Mouse (Mus musculus) left cerebral cortex, postnatal 25 days (tissue): ENCODE data around the gene Scaf1. TPM values are rescaled to one million over a fixed set of nuclear protein-coding genes. Genes with fewer than 3 reads are reported as not detected.

Experiments
- DNase-seq, 2 experiments: peaks; one replicate each; pipeline ENCODE4 v3.0.0; 2022; ENCODE audit warnings: low spot score in 2 of 2, mixed read lengths in 1 of 2
- intact Hi-C: fragments of 180-260 bp; cut with DNase I; formaldehyde crosslinking; loops from one replicate; pipeline ENCODE4 v1.15.1; 2025
- total RNA-seq, 2 experiments: library from RNA; stranded (reverse); gene quantifications; 2 replicates each; pipeline ENCODE4 v1.2.3; 2021

Scaf1 gene
- total RNA-seq, result 100 to 1,000 TPM; 161 to 163 TPM

DNA sequence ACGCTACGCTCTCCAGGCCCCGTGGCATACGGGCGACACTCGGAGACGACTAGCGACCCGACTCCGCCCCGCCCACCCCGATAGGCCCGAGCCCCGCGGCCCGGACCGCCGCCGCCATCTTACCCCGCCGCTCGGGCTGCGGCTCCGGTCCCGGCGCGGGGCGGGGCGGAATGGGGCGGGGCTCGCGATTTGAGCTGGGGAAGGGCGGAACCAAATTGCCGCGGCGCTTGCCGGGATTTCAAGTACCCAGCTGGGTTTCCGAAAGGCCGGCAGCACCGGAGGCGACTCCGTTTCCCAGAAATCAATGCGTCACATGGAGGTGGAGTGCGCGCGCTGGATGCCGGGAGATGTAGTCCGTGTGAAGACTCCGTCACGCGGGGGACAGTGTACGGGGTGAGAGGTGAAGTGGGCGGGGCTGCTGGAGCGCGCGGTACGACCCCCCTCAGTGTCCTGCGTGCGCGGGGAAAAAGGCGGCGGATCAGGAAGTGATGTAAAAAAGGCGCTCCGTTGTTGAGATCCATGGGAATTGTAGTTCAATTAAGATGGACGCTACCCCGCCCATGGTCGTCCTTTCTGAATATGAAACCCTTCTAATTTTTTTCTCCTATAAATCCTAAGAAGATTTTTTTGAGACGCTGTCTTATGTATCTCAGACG lies at the start of gene Scaf1:
Scaf1 (minus strand) TSS at position 407 of the 656 bp plus-strand sequence.
- peak; percentile 100 for DNase-seq
- intact Hi-C loops, result loop anchor here (2.0 kb wide), 1 partner anchor 17 kb away; the partner anchor contains the start of gene Bcl2l12

DNA sequence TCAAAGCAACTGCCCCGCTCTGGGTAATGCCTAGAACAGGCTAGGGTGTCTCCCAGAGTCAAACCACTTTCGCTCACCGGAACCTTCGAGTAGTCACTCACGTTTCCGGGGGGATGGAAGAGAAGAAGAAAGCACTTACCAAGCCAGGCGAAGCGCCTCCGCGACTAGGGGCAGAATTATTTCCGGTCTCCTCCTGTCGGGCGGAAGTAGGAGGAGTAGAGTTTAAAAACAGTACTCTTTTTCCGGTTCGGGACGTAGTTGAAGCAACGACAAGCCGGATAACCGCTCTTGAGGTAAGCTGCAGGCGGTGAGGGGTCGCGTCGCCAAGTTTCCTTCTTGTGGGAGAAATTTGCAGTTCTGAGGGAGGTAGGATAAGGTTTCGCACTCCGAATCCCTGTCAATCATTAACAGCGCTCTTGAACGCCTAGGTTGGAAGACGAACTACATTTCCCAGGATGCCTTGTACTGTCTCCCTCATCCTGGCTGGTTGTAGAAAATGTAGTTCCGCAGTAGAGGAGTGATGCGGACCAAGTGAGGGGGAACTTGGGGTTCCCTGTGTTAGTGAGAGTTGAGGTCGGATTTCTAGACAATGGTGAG lies 46.2 kb upstream of the Scaf1 start, which contains the start of the genes Nosip and Prrg2:
Nosip (plus strand) TSS at position 191 of the 597 bp plus-strand sequence.
Prrg2 (minus strand) TSS at position 439 of the 597 bp plus-strand sequence.
- intact Hi-C loops, result no loop called here
- DNase-seq, result peak; percentile 94 to 98

DNA sequence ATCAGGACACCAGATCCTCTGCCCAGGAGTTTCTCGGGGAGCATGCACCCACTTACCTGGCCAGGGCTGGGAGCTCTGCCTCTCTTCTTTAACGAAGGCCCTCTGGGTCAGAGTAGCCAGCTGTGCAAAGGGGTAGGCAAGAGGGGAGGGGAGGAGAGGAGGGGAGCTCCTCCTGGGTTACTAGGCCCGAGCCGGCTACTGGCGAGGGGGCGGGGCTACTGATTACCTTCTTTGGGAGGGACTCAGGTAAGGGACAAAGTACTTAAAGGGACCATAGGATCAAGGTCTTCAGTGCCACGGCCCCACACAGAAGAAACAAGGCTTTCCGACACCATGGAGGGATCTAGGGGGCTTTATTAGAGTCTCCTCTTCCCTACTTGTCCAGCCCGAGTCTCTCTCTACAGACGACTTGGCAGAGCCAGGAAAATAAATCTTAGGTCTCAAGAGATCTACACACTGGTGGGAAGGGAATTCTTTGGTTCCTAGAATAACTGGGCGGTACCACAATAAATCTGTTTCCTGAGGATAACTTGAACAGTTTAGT lies 45.4 kb upstream of the Scaf1 start:
- intact Hi-C loops, result no loop called here
- DNase-seq, result no peak

DNA sequence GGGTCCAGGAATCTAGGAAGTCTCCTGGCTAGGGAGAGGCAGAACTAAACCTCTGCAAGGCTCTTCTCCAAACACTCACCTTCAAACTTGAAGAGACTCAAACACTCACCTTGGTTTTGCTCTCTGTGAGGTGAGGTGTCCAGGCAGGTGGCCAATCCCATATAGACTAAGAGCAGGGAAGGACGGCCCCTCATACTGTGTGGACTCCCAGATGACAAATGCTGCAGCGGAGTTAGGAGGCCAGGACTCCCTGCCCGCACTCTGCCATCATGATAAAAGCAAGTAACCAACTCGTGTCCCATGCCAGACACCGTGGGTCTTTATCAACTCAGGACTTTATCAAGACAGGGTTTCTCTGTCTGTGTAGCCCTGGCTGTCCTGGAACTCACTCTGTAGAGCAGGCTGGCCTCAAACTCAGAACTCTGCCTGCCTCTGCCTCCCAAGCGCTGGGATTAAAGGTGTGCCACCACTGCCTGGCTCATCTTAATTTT lies 44.5 kb upstream of the Scaf1 start:
- DNase-seq, result no peak
- intact Hi-C loops, result no loop called here

DNA sequence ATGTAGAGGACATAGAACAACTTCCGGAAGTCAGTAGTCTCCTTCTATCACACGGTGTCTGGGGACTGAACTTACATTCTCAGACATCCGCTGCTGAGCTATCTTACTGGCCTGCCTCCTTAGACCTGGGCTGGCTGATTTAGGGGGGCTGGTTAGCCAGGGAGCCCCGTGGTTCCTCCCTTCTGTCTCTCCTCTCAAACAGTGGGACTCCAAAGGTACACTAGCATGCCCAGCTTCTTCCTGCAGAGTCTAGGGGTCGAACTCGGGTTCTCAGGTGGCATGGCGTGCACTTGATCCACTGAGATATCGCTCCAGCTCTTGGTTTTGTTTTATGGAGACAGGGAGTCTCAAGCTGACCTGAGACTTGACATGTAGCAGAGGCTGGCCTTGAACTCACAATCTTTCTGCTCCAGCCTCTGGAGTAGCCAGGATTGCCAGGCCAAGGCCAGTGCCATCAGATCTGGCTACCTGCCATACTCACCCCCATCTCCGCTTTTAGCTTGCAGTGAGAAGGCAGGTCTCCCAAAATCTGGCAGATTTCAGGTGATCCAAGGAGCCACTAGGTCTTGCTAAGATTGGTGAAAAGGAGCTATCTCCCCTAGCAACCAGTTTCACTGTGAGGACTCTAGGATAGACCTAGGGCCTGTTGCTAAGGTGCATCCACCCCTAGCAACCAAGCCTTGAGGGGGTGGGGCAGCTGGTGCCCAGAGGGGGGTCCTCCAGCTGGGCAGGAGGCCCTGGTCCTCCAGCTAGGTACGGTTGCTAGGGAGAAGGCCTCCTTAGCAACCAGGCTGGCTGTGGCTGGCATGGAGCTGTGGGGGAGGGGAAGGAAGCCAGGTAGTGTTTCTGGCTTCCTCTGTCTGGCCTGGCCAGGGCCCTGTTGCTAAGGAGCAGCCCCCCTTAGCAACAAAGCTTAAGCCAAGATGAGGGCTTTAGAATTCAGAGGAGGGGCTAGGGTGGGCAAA lies 42.7 kb upstream of the Scaf1 start:
- DNase-seq, result peak in 1 of 2 experiments; percentile 44
- intact Hi-C loops, result no loop called here

DNA sequence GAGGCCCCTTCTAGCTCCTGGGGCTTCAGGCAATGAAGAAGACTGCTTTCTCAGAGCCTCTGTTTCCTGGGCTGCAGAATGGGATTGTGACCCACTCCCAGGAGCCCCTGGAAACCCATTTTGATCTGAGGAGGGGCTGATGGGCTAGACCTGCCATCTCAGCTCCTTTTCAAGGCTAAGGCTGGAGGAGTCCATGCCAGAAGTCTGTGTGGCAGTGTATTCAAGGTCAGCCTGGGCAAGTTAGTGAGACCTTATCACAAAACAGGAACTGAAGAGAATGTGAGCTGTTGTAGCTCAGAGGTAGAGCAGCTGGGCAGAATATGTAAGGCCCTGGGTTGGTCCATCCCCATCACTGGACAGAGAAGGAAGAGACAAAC lies 40.8 kb upstream of the Scaf1 start:
- no peak for DNase-seq
- intact Hi-C loops, result no loop called here

DNA sequence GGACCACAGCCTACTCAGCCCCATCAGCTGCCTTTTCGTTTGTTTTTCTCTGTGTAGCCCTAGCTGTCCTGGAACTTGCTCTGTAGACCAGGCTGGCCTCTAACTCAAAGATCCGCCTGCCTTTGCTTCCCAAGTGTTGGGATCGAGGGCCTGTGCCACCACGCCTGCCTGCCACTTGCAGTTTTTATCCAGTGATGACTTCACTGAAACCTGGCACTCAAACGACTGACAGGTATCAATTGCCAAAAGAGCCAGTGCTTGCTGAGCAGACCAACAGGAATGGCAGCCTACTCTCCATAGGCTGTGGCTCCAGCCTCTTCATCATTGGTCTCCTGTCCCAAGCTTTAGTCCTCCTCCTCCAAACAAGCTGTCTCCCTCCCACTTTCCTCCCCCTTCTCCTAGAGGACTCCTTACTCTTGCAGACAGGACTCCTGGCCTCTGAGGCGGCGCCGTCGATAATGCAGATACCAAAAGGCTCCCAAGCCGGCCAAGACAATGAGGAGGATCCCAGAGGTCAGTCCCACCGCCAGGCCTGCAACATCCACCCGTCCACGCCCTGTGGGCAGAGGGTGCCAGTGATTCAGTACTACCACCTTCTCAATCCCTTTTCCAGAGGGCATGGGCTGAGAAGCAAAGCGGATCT lies 40.3 kb upstream of the Scaf1 start:
- intact Hi-C loops, result no loop called here
- DNase-seq, result no peak

DNA sequence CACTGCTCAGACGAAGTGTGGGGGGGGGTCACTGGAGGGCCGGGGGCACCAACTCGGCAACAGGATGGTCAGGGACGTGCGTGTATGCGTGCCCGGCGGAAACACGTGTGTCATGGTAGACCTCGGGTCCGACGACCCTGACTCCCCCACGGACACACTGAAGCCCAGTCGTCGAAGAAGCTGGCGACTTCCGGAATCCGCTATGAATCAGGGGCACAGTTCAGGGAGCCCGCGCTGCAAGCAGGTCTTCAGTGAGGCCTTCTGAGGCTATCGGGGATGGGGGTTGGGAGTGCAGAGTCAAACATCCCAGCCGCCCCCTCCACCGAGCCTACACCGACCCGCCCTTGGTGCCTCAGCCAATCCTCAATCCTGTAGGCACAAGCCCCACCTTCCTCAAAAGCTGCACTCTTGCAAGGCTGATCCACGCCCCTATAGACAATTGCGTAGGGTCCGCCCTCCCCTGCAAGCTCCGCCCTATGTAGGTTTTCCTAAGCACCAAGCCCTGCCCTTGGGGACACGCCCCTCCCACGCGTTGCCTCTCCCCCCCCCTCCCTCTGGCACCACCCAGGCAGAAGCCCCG lies 37.9 kb upstream of the Scaf1 start:
- peak; percentile 88 to 98 for DNase-seq
- intact Hi-C loops, result loop anchor here (1.0 kb wide), 1 partner anchor 37 kb away; the partner anchor contains the start of gene Rras

DNA sequence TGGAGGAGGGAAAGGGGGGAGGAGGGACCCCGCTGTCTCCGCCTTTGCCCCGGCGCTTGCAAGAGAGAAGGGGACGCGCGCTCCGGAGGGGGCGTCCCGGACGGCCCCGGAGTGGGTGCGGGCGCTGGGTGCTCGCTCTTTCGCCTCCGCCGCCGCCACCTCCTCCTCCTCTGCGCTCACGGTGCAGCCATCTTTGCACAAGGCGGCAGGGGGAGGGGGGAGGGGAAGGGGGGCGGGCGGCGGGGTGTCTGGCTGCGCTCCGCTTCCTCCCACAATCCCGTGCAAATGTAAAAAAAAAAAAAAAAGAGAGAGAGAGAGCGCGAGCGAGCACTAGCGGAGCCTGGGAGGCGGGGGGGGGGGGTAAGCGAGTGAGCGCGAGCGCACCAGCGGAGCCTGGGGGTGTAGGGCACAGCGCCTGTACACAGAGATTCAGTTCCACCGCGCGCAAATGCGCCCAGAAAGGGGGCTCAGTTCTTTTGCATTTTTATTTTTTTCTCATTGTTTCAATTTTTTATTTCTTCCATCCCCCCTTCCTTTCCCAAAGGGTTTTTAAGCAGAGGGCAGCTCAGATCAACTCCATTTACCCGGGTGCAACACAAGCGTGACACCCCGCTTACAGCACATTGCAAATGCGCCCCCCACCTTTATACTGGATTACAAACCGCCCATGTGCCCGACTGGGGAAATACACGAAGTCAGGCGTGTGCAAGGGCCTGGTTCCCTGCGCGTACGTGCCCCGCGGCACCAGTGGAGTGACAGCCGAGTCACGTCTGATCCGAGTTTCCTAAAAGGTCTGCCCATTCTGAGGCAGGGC lies 37.2 kb upstream of the Scaf1 start:
- peak; percentile 69 to 73 for DNase-seq
- intact Hi-C loops, result loop anchor here (1.0 kb wide), 1 partner anchor 36 kb away; the partner anchor contains the start of gene Rras

DNA sequence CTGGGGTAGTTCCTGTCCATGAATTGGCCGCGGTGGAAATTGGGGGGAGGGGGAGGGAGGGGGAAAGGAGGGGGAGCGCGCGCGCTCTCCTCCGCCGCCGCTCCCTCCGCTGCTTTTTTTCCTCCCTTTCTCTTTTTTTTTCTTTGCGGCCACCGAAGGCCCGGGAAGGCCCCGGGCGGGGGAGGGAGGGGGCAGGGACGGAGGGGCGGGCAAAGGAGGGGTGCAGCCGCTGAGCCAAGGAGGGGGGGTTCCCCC lies 36.6 kb upstream of the Scaf1 start, which contains the start of gene Prr12:
Prr12 (minus strand) TSS at position 20 of the 255 bp plus-strand sequence.
- no peak for DNase-seq
- intact Hi-C loops, result loop anchor here (1.0 kb wide), 1 partner anchor 35 kb away; the partner anchor contains the start of gene Rras

DNA sequence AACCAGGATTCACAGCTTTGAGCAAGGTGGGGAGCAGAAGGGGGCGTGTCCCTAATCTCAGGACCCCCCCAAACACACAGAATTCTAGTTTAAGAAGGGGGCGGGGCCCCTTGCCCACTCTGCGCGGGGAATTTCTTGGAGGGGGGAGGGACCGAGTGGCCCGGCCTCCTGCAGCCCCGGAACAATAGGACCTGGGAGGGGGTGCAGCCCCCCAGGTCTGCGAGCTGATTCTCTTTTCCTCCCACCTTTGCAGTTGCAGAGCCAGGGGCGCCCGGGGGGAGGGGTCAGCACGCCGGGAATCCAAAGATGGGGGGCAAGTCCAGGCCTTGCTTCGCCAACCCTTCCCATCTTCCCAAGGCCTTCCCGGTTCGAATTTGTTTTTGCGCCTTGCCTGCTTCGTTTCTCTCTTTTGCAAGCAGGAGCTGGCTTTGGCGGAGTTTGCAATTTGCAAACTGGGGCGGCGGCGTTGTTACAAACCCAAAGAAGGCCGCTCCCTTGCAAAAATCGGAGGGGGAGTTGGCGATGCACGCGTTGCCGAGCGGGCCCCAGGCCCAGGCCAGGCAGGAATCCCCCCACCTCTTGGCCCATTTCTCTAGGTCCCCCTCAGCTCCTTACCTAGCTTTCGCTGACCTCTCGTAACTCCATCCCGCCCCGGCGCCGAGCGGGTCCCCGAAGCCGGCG lies 36.2 kb upstream of the Scaf1 start:
- peak; percentile 50 to 67 for DNase-seq
- intact Hi-C loops, result no loop called here

DNA sequence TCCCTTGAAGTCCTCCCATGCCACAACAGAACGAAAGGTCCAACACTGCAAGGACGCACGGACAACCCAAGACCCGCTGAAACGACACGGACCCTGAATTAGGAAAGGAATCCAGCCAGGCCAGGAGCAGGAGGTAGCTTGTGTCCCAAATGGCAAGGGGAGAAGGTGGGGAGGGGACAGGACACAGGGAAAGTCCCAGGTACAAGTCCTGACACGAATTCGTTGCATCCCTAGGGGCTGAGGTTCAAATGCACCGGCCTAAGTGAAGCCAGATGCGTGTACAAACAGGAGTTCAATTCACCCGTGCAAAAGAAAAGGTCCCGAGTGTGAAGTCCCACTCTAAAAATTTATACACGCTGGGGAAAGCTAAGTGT lies 35.4 kb upstream of the Scaf1 start:
- intact Hi-C loops, result no loop called here
- no peak for DNase-seq

DNA sequence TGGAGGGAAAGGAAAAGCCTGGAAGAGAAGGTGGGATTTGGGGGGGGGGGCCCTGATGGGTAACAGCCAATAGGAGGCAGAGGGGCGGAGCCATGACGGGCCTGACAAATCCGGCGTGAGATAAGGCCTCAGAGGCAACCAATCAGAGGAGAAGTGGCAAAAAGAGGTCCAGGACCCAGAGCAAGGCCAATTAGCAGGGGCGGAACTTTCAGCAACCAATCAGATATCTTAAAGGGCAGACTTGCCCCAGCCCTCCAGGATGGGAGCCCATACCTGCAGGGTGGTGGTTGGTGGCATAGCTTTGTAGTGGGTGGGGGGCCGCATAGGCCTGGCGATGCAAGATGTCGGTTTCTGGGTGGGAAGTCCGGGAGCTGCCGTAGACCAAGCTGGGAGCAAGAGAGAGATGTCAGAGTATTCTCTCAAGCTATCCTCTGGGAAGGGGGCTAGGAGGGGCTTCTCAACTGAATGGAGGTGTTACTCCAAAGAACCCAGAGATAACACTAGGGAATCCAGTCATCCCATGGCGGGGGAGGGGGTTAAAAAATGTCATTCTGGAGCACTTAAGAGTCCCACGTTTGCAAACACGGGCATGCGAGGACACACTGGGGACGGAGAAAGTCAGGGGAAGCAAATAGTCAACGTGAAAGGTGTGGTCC lies 34.9 kb upstream of the Scaf1 start:
- intact Hi-C loops, result no loop called here
- peak; percentile 57 to 80 for DNase-seq

DNA sequence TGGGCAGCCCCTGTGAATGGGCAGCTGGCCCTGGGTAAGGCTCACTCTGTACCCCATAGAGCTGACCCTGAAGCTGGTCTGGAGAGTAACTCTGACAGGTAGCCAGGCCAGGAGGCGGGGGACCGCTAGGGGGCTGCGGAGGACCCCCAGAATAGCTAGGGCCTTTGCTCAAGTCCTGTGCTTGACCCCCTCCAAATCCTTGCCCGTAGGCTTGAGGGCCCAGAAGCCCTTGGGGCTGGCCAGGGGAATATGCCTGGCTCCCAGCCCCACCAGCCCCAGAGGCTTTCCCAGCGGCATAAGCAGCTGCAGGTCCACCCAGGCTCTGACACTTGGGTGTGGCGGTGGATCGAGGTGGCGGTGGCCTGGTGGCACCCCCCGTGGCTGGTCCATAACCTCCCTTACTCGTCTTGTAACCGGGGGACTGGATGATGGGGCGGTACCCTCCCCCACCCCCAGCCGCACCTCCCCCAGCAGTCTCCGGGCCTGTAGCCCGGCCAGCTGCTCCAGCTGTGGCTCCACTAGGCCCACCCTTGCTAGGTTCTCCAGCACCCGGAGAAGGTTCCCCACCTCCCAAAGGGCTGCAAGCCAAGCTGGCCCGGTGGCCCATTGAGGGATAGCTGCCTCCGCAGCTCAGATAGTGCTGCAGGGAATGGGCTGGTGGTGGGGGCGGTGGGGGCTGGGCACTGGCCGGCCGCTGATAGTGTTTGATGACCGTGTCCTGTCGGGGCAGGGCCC lies 32.9 kb upstream of the Scaf1 start:
- no peak for DNase-seq
- intact Hi-C loops, result no loop called here

DNA sequence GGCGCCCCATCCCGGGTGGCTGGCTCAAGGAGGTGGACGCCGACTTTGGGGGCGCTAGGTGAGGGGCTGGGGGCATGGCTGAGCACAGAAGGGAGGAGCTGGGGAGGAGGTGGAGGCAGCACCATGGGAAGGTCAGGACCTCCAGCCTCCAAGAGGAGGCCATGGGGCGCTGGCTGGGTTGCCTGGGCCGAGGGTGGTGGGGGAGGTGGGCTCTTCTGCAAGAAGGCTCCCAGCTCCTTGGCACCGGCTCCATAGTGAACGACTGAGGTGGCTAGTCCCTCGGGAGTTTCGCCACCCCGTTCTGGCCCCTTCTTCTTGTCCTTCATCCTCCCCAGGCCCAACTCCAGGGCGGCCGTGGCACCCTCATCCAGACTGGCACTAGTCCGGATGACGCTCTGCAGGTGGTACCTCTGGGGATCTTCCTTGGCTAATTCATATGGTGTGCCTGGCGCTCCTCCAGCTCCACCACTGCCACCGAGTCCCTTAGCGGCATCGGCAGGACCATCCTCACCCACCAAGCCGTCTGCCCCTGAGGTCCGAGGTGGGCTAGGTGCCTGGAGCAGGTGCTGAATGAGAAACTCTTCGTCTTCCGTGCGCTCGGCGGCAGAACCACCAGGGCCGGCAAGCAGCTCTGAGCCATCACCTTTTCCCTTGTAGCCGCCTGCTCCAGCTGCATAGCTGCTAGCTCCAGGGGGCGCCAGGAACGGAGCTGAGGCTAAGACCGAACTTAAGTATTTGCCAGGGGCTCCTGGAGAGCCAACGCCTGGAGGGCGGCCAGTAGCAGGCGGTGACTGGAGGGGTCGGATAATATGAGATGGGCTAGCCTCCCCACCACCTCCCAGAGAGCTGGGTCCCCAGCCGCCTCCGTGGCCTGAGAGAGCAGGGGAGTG lies 32.1 kb upstream of the Scaf1 start:
- intact Hi-C loops, result no loop called here
- DNase-seq, result no peak

DNA sequence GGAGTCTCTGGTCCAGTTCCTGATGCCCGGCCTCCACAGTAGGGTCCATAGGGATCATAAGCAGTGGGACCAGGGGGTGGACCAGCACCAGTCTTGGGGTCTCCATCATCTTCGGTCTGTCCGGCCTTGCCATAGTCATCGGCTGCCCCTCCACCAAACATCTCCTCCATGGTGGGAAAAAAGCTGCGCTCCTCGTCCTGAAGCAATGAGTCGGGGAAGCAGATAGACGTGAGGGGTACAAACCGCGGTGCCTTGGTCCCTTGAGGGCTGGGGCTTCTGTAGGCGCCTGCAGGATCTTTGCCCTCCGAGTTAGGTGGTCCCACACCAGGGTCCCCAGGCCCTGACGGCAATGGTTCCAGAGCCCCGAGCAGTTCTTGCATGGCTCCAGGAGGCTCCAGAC lies 31.3 kb upstream of the Scaf1 start:
- no peak for DNase-seq
- intact Hi-C loops, result no loop called here
